Mouse (Mus musculus) hindbrain, embryonic 15.5 days (tissue): ENCODE data around the gene Tnpo3. TPM values are rescaled to one million over a fixed set of nuclear protein-coding genes. Genes with fewer than 3 reads are reported as not detected.

Experiments
- ATAC-seq: fragments of 200-750 bp; cut with Nextera tagmentation; 2 replicates; pipeline ENCODE4 v1.8.0; 2017; ENCODE audit warnings: low read depth, moderate number of reproducible peaks, moderate TSS enrichment; ENCODE audit not compliant: low FRiP score
- H3K27ac ChIP-seq: fragments of 300-500 bp; sonication (generic); replicated peaks from 2 replicates; pipeline ENCODE4 v1.5.1; 2015; ENCODE audit warnings: mild to moderate bottlenecking, inconsistent platforms
- H3K27me3 ChIP-seq: fragments of 300-500 bp; sonication (generic); 2 replicates; pipeline ENCODE4 v1.6.1; 2015; ENCODE audit warnings: control low read depth, inconsistent platforms
- H3K36me3 ChIP-seq: fragments of 300-500 bp; sonication (generic); 2 replicates; pipeline ENCODE4 v1.6.1; 2015; ENCODE audit warnings: control low read depth, inconsistent platforms
- H3K4me1 ChIP-seq: fragments of 300-500 bp; sonication (generic); replicated peaks from 2 replicates; pipeline ENCODE4 v1.6.1; 2015; ENCODE audit warnings: control low read depth, inconsistent platforms
- H3K4me2 ChIP-seq: fragments of 300-500 bp; sonication (generic); 2 replicates; pipeline ENCODE4 v1.6.1; 2015; ENCODE audit warnings: moderate library complexity, mild to moderate bottlenecking, inconsistent platforms
- H3K4me3 ChIP-seq: fragments of 300-500 bp; sonication (generic); 2 replicates; pipeline ENCODE4 v1.5.1; 2015; ENCODE audit warnings: mild to moderate bottlenecking, inconsistent platforms
- H3K9ac ChIP-seq: fragments of 300-500 bp; sonication (generic); 2 replicates; pipeline ENCODE4 v1.6.1; 2015; ENCODE audit warnings: inconsistent platforms
- H3K9me3 ChIP-seq: fragments of 300-500 bp; sonication (generic); 2 replicates; pipeline ENCODE4 v1.6.1; 2016; ENCODE audit warnings: control low read depth, inconsistent platforms
- WGBS: fragments of 180-500 bp; shearing (Covaris S2); methylation state at CpG from one replicate; pipeline ENCODE4 v1.1.7; 2015; 5-methylcytosine and 5-hydroxymethylcytosine counted together
- polyA plus RNA-seq: library from polyadenylated mRNA; unstranded; fragments of >200 nt; fragmentation: Nextera tagmentation; extraction: Ambion mirVana; gene quantifications from 2 replicates; pipeline ENCODE4 v1.2.1, GENCODE M21; 2015

Gene Tnpo3
- polyA plus RNA-seq, 1 experiment from 2014 or later, result 85.5 TPM

GRCm38 (mm10) chr6:29536651-29537193, 73.0 kb downstream of the Tnpo3 start:
- WGBS, result 62% methylated on average over 4 of the region's 4 CpGs
- ATAC-seq, result no peak
- Histone ChIP-seq H3K27me3 (no peaks in the 10 kb centered on the region), H3K36me3 (peaks cover 8% of the 10 kb centered on the region), H3K9me3 (no peaks in the 10 kb centered on the region), H3K4me3 (no peak overlapping the region), H3K4me2 (no peak overlapping the region), H3K9ac (no peak overlapping the region), H3K27ac (no peak overlapping the region), H3K4me1 (no peaks in the 10 kb centered on the region)

GRCm38 (mm10) chr6:29535316-29535715, 74.4 kb downstream of the Tnpo3 start:
- Histone ChIP-seq H3K36me3 (peaks cover 3% of the 10 kb centered on the region), H3K4me1 (no peaks in the 10 kb centered on the region), H3K9me3 (no peaks in the 10 kb centered on the region), H3K27me3 (peaks cover 4% of the 10 kb centered on the region), H3K9ac (no peak overlapping the region), H3K4me3 (no peak overlapping the region), H3K27ac (no peak overlapping the region), H3K4me2 (no peak overlapping the region)
- WGBS, result 74% methylated on average over 6 of the region's 6 CpGs
- no peak for ATAC-seq

- Histone ChIP-seq H3K4me2 (no peak overlapping the region), H3K27ac (no peak overlapping the region), H3K9me3 (no peaks in the 10 kb centered on the region), H3K27me3 (peaks cover 40% of the 10 kb centered on the region), H3K36me3 (no peaks in the 10 kb centered on the region), H3K4me1 (peaks cover 23% of the 10 kb centered on the region), H3K9ac (no peak overlapping the region), H3K4me3 (no peak overlapping the region)
- WGBS, result 71% methylated on average over 4 of the region's 4 CpGs
- no peak for ATAC-seq
Observed at GRCm38 (mm10) chr6:29530050-29530449, 79.6 kb downstream of the Tnpo3 start.

DNA sequence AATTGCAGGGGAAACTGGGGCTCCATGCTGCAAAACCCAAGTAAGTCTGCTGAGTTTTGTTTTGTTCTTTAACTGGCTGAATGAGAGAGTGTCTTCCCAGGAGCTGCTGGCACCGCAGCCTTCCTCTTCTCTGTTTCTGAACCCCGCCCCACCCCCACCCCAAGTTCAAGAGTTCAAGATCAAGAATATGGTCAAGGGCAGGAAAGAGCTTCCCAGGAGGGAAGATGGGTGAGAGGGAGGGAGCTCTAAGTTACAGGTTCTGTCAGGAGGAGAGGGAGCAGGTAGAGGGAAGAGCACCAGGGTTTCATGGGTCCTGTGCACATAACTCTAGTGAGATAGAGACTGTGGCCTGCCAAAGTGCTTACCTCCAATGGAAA, 80.3 kb downstream of the Tnpo3 start:
- 32% methylated on average over 2 of the region's 2 CpGs for WGBS
- ATAC-seq, result no peak
- Histone ChIP-seq H3K36me3 (no peaks in the 10 kb centered on the region), H3K4me2 (no peak overlapping the region), H3K27ac (no peak overlapping the region), H3K4me3 (no peak overlapping the region), H3K9me3 (no peaks in the 10 kb centered on the region), H3K9ac (no peak overlapping the region), H3K4me1 (peaks cover 23% of the 10 kb centered on the region), H3K27me3 (peaks cover 40% of the 10 kb centered on the region)

- ATAC-seq, result no peak
- H3K27me3 ChIP-seq, result peaks cover 40% of the 10 kb centered on the region
- no peak overlapping the region for H3K4me2 ChIP-seq
Observed at GRCm38 (mm10) chr6:29528561-29529443, 80.9 kb downstream of the Tnpo3 start.

GRCm38 (mm10) chr6:29528165-29528505, 81.6 kb downstream of the Tnpo3 start:
- H3K27me3 ChIP-seq, result peaks cover 40% of the 10 kb centered on the region
- 11% methylated on average over 8 of the region's 8 CpGs for WGBS
- no peaks in the 10 kb centered on the region for H3K9me3 ChIP-seq
- no peaks in the 10 kb centered on the region for H3K36me3 ChIP-seq
- H3K4me3 ChIP-seq, result no peak overlapping the region; the same call in 1 of the 2 replicates
- no peak overlapping the region for H3K27ac ChIP-seq
- ATAC-seq, result no peak
- H3K4me2 ChIP-seq, result 0 out of 2 replicates have a peak overlapping the region, but pooled peaks have one; percentile 86
- H3K9ac ChIP-seq, result no peak overlapping the region
- H3K4me1 ChIP-seq, result peaks cover 23% of the 10 kb centered on the region

More at GRCm38 (mm10) chr6:29528561-29529443, 80.9 kb downstream of the Tnpo3 start:
- Histone ChIP-seq H3K36me3 (no peaks in the 10 kb centered on the region), H3K9ac (no peak overlapping the region), H3K9me3 (no peaks in the 10 kb centered on the region), H3K27ac (no peak overlapping the region), H3K4me3 (no peak overlapping the region), H3K4me1 (peaks cover 23% of the 10 kb centered on the region)
- 27% methylated on average over 13 of the region's 13 CpGs for WGBS

GRCm38 (mm10) chr6:29527361-29528164, 82.1 kb downstream of the Tnpo3 start:
- Histone ChIP-seq H3K9me3 (no peaks in the 10 kb centered on the region), H3K4me3 (peak overlapping the region; percentile 45), H3K4me2 (peak overlapping the region; percentile 86), H3K36me3 (no peaks in the 10 kb centered on the region), H3K4me1 (peaks cover 23% of the 10 kb centered on the region), H3K9ac (no peak overlapping the region), H3K27ac (no peak overlapping the region), H3K27me3 (peaks cover 41% of the 10 kb centered on the region)
- no peak for ATAC-seq
- WGBS, result 4% methylated on average over 34 of the region's 34 CpGs

DNA sequence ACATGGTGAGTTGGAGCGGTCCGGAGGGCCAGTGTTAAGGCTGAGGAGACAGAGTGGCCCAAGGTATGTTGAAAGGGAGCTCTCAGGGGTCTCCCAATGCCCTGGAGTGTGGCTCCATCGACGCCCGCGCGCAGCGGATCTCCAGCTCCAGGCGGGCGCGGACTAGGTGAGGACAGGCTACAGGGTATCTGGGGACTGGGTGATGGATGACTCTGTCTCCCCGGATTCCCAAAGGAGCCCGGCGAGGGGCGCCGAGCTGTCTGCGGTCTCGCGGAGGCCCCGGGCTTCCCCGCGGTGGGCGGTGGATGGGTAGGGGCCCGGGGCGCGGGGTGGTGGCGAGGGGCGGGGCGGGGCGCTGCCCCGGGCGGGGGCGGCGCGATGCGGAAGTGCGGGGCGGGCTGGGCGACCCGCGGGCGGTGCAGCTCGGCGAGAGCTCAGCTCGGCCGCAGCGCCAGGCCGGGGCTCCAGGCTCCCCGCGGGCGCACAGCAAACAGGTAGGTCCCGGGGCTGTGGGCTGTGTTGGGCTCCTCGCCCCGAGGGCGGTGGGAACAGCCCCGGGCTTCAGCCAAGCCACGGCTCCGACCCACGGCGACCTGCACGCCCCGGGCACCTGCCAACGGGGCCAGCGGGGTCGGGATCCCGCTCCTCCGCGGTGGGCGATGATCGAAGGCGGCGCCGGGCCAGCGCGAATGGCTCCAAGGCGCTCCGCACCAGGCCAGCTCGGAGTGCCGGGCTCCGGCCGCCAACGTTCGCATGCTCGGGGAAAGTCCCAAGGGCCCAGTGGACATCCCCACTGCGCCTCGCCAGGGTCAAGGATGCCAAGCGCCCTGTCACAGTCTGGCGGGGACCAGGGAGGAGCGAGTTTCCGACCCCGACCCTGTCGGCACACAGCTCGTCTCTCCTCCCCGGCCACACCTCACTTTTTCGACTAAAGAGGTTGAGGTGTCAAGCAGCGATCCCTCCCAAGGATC, 83.1 kb downstream of the Tnpo3 start, which contains the start of gene Irf5:
Gene Irf5 (plus strand): TSS at position 345 of the 971 bp plus-strand sequence.
- H3K27me3 ChIP-seq, result peaks cover 44% of the 10 kb centered on the region
- peaks cover 23% of the 10 kb centered on the region for H3K4me1 ChIP-seq
- H3K27ac ChIP-seq, result no peak within 1 kb of the TSS
- peak within 1 kb of the TSS; percentile 45 for H3K4me3 ChIP-seq
- ATAC-seq, result peak; percentile 25
- H3K4me2 ChIP-seq, result peak within 1 kb of the TSS; percentile 86
- peak within 1 kb of the TSS; percentile 8 for H3K9ac ChIP-seq
- H3K36me3 ChIP-seq, result no peaks in the 10 kb centered on the region
- no peaks in the 10 kb centered on the region for H3K9me3 ChIP-seq
- WGBS, result under 1% methylated on average over 76 of the region's 96 CpGs

DNA sequence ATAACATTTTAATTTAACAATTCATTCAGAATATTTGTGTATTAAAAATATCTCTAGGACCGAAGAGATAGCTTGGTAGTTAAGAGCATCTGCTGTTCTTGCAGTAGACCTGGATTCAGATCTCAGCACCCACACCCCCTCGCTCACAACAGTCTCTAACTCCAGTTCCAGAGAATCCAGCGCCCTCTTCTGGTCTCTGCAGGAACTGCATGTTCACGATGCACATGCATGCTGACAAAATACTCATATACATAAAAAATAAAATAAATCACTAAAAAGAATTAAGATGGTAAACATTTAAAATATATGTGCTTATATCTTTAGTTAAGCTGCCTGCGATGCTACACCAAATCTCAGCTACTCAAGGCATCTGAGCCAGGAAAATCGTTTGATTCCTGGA, 84.4 kb downstream of the Tnpo3 start:
- peaks cover 23% of the 10 kb centered on the region for H3K4me1 ChIP-seq
- H3K27me3 ChIP-seq, result peaks cover 39% of the 10 kb centered on the region
- WGBS, result 71% methylated on average over 6 of the region's 6 CpGs

DNA sequence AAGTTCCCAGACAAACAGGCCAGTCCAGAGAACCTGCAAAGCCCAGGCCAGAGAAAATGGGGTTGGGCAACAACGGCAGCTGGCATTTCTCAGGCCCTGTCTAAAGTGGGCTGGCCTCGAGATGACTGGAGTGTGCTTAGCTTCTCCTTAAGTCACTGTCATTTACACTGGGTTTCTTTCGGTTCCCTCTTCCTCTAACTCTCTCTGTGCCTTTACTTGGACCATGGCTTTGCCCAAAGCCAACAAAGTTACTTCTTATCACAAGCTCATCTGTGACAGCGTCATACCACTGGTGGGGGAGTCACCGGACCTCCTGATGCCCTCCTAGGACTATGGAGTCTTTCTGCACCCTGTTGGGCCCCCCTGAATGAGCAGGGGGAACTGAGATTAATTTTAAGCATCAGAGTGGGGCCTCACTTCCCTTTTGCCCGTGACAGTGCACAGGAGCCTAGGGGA, 85.6 kb downstream of the Tnpo3 start:
- no peak for ATAC-seq
- no peak overlapping the region for H3K4me3 ChIP-seq
- H3K36me3 ChIP-seq, result no peaks in the 10 kb centered on the region
- WGBS, result 74% methylated on average over 6 of the region's 6 CpGs
- H3K9ac ChIP-seq, result no peak overlapping the region
- H3K4me2 ChIP-seq, result no peak overlapping the region
- H3K27ac ChIP-seq, result no peak overlapping the region
- peaks cover 23% of the 10 kb centered on the region for H3K4me1 ChIP-seq
- H3K27me3 ChIP-seq, result peaks cover 27% of the 10 kb centered on the region
- H3K9me3 ChIP-seq, result no peaks in the 10 kb centered on the region

More for the DNA sequence above, 84.4 kb downstream of the Tnpo3 start:
- H3K4me2 ChIP-seq, result no peak overlapping the region
- no peaks in the 10 kb centered on the region for H3K9me3 ChIP-seq
- no peak overlapping the region for H3K4me3 ChIP-seq
- no peak overlapping the region for H3K27ac ChIP-seq
- H3K9ac ChIP-seq, result no peak overlapping the region
- H3K36me3 ChIP-seq, result no peaks in the 10 kb centered on the region
- ATAC-seq, result no peak
